Mouse (Mus musculus): ENCODE results near the gene Trim2. TPM values are rescaled to one million over a fixed set of nuclear protein-coding genes. Genes with fewer than 3 reads are reported as not detected.

The Trim2 gene
- polyA plus RNA-seq, 1 experiment from 2014 or later = 37.7 TPM

GRCm38 (mm10) chr3:84247789-84248188 is 58.9 kb downstream of the Trim2 start:
- Histone ChIP-seq H3K27me3 (ENCODE audit: control insufficient read depth, insufficient read depth, low read length) (no peaks in the 10 kb centered on the region), H3K9me3 (replicated peaks; ENCODE audit: control insufficient read depth, low read length) (no peaks in the 10 kb centered on the region), H3K27ac (replicated peaks; ENCODE audit: low read depth, low read length) (no peak overlapping the region), H3K4me2 (ENCODE audit: low read depth, low read length) (no peak overlapping the region), H3K4me1 (ENCODE audit: control insufficient read depth, insufficient read depth, low read length) (no peaks in the 10 kb centered on the region), H3K4me3 (ENCODE audit: low read depth, low read length) (no peak overlapping the region), H3K36me3 (replicated peaks; ENCODE audit: control insufficient read depth, insufficient read depth, low read depth, low read length) (no peaks in the 10 kb centered on the region), H3K9ac (replicated peaks; ENCODE audit: low read length) (no peak overlapping the region)
- DNase-seq (ENCODE audit: low spot score) (no peak), ATAC-seq (replicated peaks; ENCODE audit: insufficient number of reproducible peaks, low FRiP score, low TSS enrichment, low read depth) (no peak)
- WGBS = 77% methylated on average over 8 of the region's 8 CpGs

- Histone ChIP-seq H3K4me2 (ENCODE audit: low read depth, low read length) (no peak overlapping the region), H3K4me3 (ENCODE audit: low read depth, low read length) (no peak overlapping the region), H3K9me3 (replicated peaks; ENCODE audit: control insufficient read depth, low read length) (no peaks in the 10 kb centered on the region), H3K36me3 (replicated peaks; ENCODE audit: control insufficient read depth, insufficient read depth, low read depth, low read length) (no peaks in the 10 kb centered on the region), H3K9ac (replicated peaks; ENCODE audit: low read length) (no peak overlapping the region), H3K27me3 (ENCODE audit: control insufficient read depth, insufficient read depth, low read length) (no peaks in the 10 kb centered on the region), H3K4me1 (ENCODE audit: control insufficient read depth, insufficient read depth, low read length) (no peaks in the 10 kb centered on the region), H3K27ac (replicated peaks; ENCODE audit: low read depth, low read length) (no peak overlapping the region)
- ATAC-seq (replicated peaks; ENCODE audit: insufficient number of reproducible peaks, low FRiP score, low TSS enrichment, low read depth) = no peak
- WGBS = 90% methylated on average over 7 of the region's 7 CpGs
- DNase-seq (ENCODE audit: low spot score) = no peak
Measured at GRCm38 (mm10) chr3:84246421-84246861, 60.2 kb downstream of the Trim2 start.

- no peak for ATAC-seq (replicated peaks; ENCODE audit: insufficient number of reproducible peaks, low FRiP score, low TSS enrichment, low read depth)
- H3K4me3 ChIP-seq (ENCODE audit: low read depth, low read length) = no peak overlapping the region
- H3K4me2 ChIP-seq (ENCODE audit: low read depth, low read length) = no peak overlapping the region
- WGBS = 79% methylated on average over 3 of the region's 3 CpGs
- no peak overlapping the region for H3K27ac ChIP-seq (replicated peaks; ENCODE audit: low read depth, low read length)
- H3K9ac ChIP-seq (replicated peaks; ENCODE audit: low read length) = no peak overlapping the region
- no peaks in the 10 kb centered on the region for H3K27me3 ChIP-seq (ENCODE audit: control insufficient read depth, insufficient read depth, low read length)
- H3K9me3 ChIP-seq (replicated peaks; ENCODE audit: control insufficient read depth, low read length) = no peaks in the 10 kb centered on the region
- no peak for DNase-seq (ENCODE audit: low spot score)
- no peaks in the 10 kb centered on the region for H3K36me3 ChIP-seq (replicated peaks; ENCODE audit: control insufficient read depth, insufficient read depth, low read depth, low read length)
- H3K4me1 ChIP-seq (ENCODE audit: control insufficient read depth, insufficient read depth, low read length) = no peaks in the 10 kb centered on the region
Measured at GRCm38 (mm10) chr3:84243116-84243515, 63.6 kb downstream of the Trim2 start.

GRCm38 (mm10) chr3:84242497-84242896 is 64.2 kb downstream of the Trim2 start:
- no peaks in the 10 kb centered on the region for H3K4me1 ChIP-seq (ENCODE audit: control insufficient read depth, insufficient read depth, low read length)
- H3K4me3 ChIP-seq (ENCODE audit: low read depth, low read length) = no peak overlapping the region
- no peak overlapping the region for H3K4me2 ChIP-seq (ENCODE audit: low read depth, low read length)
- no peaks in the 10 kb centered on the region for H3K36me3 ChIP-seq (replicated peaks; ENCODE audit: control insufficient read depth, insufficient read depth, low read depth, low read length)
- no peak overlapping the region for H3K9ac ChIP-seq (replicated peaks; ENCODE audit: low read length)
- no peaks in the 10 kb centered on the region for H3K9me3 ChIP-seq (replicated peaks; ENCODE audit: control insufficient read depth, low read length)
- ATAC-seq (replicated peaks; ENCODE audit: insufficient number of reproducible peaks, low FRiP score, low TSS enrichment, low read depth) (no peak), DNase-seq (ENCODE audit: low spot score) (no peak)
- H3K27ac ChIP-seq (replicated peaks; ENCODE audit: low read depth, low read length) = no peak overlapping the region
- H3K27me3 ChIP-seq (ENCODE audit: control insufficient read depth, insufficient read depth, low read length) = no peaks in the 10 kb centered on the region
- WGBS = 86% methylated on average over 4 of the region's 4 CpGs

GRCm38 (mm10) chr3:84241098-84241497 is 65.6 kb downstream of the Trim2 start:
- Histone ChIP-seq H3K27me3 (ENCODE audit: control insufficient read depth, insufficient read depth, low read length) (no peaks in the 10 kb centered on the region), H3K36me3 (replicated peaks; ENCODE audit: control insufficient read depth, insufficient read depth, low read depth, low read length) (no peaks in the 10 kb centered on the region), H3K4me1 (ENCODE audit: control insufficient read depth, insufficient read depth, low read length) (no peaks in the 10 kb centered on the region), H3K9ac (replicated peaks; ENCODE audit: low read length) (no peak overlapping the region), H3K4me3 (ENCODE audit: low read depth, low read length) (no peak overlapping the region), H3K27ac (replicated peaks; ENCODE audit: low read depth, low read length) (no peak overlapping the region), H3K9me3 (replicated peaks; ENCODE audit: control insufficient read depth, low read length) (no peaks in the 10 kb centered on the region), H3K4me2 (ENCODE audit: low read depth, low read length) (no peak overlapping the region)
- WGBS = 88% methylated on average over 4 of the region's 4 CpGs
- no peak for DNase-seq (ENCODE audit: low spot score)
- ATAC-seq (replicated peaks; ENCODE audit: insufficient number of reproducible peaks, low FRiP score, low TSS enrichment, low read depth) = no peak

GRCm38 (mm10) chr3:84235420-84236304 is 71.0 kb downstream of the Trim2 start:
- H3K27ac ChIP-seq (replicated peaks; ENCODE audit: low read depth, low read length) = no peak overlapping the region
- H3K27me3 ChIP-seq (ENCODE audit: control insufficient read depth, insufficient read depth, low read length) = no peaks in the 10 kb centered on the region
- ATAC-seq (replicated peaks; ENCODE audit: insufficient number of reproducible peaks, low FRiP score, low TSS enrichment, low read depth) (no peak), DNase-seq (ENCODE audit: low spot score) (no peak)
- H3K4me3 ChIP-seq (ENCODE audit: low read depth, low read length) = no peak overlapping the region
- no peak overlapping the region for H3K9ac ChIP-seq (replicated peaks; ENCODE audit: low read length)
- no peak overlapping the region for H3K4me2 ChIP-seq (ENCODE audit: low read depth, low read length)
- 46% methylated on average over 10 of the region's 10 CpGs for WGBS
- no peaks in the 10 kb centered on the region for H3K4me1 ChIP-seq (ENCODE audit: control insufficient read depth, insufficient read depth, low read length)
- no peaks in the 10 kb centered on the region for H3K9me3 ChIP-seq (replicated peaks; ENCODE audit: control insufficient read depth, low read length)
- no peaks in the 10 kb centered on the region for H3K36me3 ChIP-seq (replicated peaks; ENCODE audit: control insufficient read depth, insufficient read depth, low read depth, low read length)

- 93% methylated on average over 4 of the region's 4 CpGs for WGBS
- no peak for DNase-seq (ENCODE audit: low spot score)
- Histone ChIP-seq H3K4me2 (ENCODE audit: low read depth, low read length) (no peak overlapping the region), H3K4me3 (ENCODE audit: low read depth, low read length) (no peak overlapping the region), H3K27ac (replicated peaks; ENCODE audit: low read depth, low read length) (no peak overlapping the region), H3K27me3 (ENCODE audit: control insufficient read depth, insufficient read depth, low read length) (no peaks in the 10 kb centered on the region), H3K4me1 (ENCODE audit: control insufficient read depth, insufficient read depth, low read length) (no peaks in the 10 kb centered on the region), H3K9me3 (replicated peaks; ENCODE audit: control insufficient read depth, low read length) (no peaks in the 10 kb centered on the region), H3K9ac (replicated peaks; ENCODE audit: low read length) (no peak overlapping the region), H3K36me3 (replicated peaks; ENCODE audit: control insufficient read depth, insufficient read depth, low read depth, low read length) (no peaks in the 10 kb centered on the region)
- ATAC-seq (replicated peaks; ENCODE audit: insufficient number of reproducible peaks, low FRiP score, low TSS enrichment, low read depth) = no peak
Measured at GRCm38 (mm10) chr3:84234562-84234961, 72.1 kb downstream of the Trim2 start.

- no peak for DNase-seq (ENCODE audit: low spot score)
- Histone ChIP-seq H3K9ac (replicated peaks; ENCODE audit: low read length) (no peak overlapping the region), H3K9me3 (replicated peaks; ENCODE audit: control insufficient read depth, low read length) (no peaks in the 10 kb centered on the region), H3K4me2 (ENCODE audit: low read depth, low read length) (no peak overlapping the region), H3K4me3 (ENCODE audit: low read depth, low read length) (no peak overlapping the region), H3K36me3 (replicated peaks; ENCODE audit: control insufficient read depth, insufficient read depth, low read depth, low read length) (no peaks in the 10 kb centered on the region), H3K27ac (replicated peaks; ENCODE audit: low read depth, low read length) (no peak overlapping the region), H3K4me1 (ENCODE audit: control insufficient read depth, insufficient read depth, low read length) (no peaks in the 10 kb centered on the region), H3K27me3 (ENCODE audit: control insufficient read depth, insufficient read depth, low read length) (no peaks in the 10 kb centered on the region)
- WGBS = 79% methylated on average over 5 of the region's 5 CpGs
- no peak for ATAC-seq (replicated peaks; ENCODE audit: insufficient number of reproducible peaks, low FRiP score, low TSS enrichment, low read depth)
Measured at GRCm38 (mm10) chr3:84233663-84234415, 72.8 kb downstream of the Trim2 start.
